Mouse (Mus musculus) megakaryocyte-erythroid progenitor cell, adult 5-6 weeks (primary cell): Measurements from ENCODE around the gene Gm14525. TPM values are rescaled to one million over a fixed set of nuclear protein-coding genes. Genes with fewer than 3 reads are reported as not detected.
"Not testable (repeated sequence)": the region's sequence is repeated elsewhere in the genome, so short reads cannot be mapped to it uniquely, and the experiment has no call there.

Source experiments
- ATAC-seq: replicated peaks from 2 replicates; pipeline ENCODE4 v1.8.0; 2016; ENCODE audit warnings: mild to moderate bottlenecking, inconsistent platforms; ENCODE audit not compliant: severe bottlenecking, poor library complexity, low FRiP score, low TSS enrichment
- total RNA-seq, 2 experiments: library from RNA; stranded (forward) in 1 of 2; stranded (reverse) in 1 of 2; fragments of 200-1000, 215-1000 nt in 1 of 2; fragments of >200 nt in 1 of 2; fragmentation: Nextera tagmentation in 1 of 2; gene quantifications; 2 replicates each; pipeline ENCODE4 v1.2.3; 2014 to 2017

Gene Gm14525
- total RNA-seq (2014; fragmentation: Nextera tagmentation) = not detected in 2 replicates
- not detected in 2 replicates for total RNA-seq (2017)

- not testable (repeated sequence) for ATAC-seq
Observed at GRCm38 (mm10) chrX:26702538-26702937, at the start of gene Gm14525. Gm14525 (minus strand) TSS chrX:26702638.

Other genes starting within 250 kb of the Gm14525 start
- not detected in 2 replicates for gene Slx, start 157.1 kb downstream of the Gm14525 start, total RNA-seq (2014; fragmentation: Nextera tagmentation)
- not detected in 2 replicates for gene Slx, start 157.1 kb downstream of the Gm14525 start, total RNA-seq (2017)
- gene Gm6121, start 233.1 kb upstream of the Gm14525 start, total RNA-seq (2014; fragmentation: Nextera tagmentation) = not detected in 2 replicates
- gene Gm6121, start 233.1 kb upstream of the Gm14525 start, total RNA-seq (2017) = not detected in 2 replicates